Mouse (Mus musculus) E14TG2a.4 (cell line): Measurements from ENCODE around the gene Sstr2.

Experiments used
- H3K27me3 ChIP-seq: 2 replicates; pipeline ENCODE4 v1.6.1; 2014; ENCODE audit warnings: low read length, control low read depth; ENCODE audit not compliant: insufficient read depth
- H3K36me3 ChIP-seq: 2 replicates; pipeline ENCODE4 v1.6.1; 2014; ENCODE audit warnings: low read length, control low read depth; ENCODE audit not compliant: insufficient read depth
- H3K4me1 ChIP-seq: replicated peaks from 2 replicates; pipeline ENCODE4 v1.6.1; 2014; ENCODE audit warnings: low read depth, low read length, control low read depth
- H3K4me3 ChIP-seq: replicated peaks from 2 replicates; pipeline ENCODE4 v1.5.1; 2014; ENCODE audit warnings: mild to moderate bottlenecking, low read length
- H3K9me3 ChIP-seq: 2 replicates; pipeline ENCODE4 v1.6.1; 2014; ENCODE audit warnings: low read length, control low read depth
- CTCF ChIP-seq: conservative IDR thresholded peaks from 2 replicates; pipeline ENCODE4 v1.5.1; 2014; ENCODE audit warnings: low read length
- NANOG ChIP-seq: IDR thresholded peaks from 2 replicates; pipeline ENCODE4 v1.6.1; 2014; ENCODE audit warnings: borderline replicate concordance, low read length, mixed read lengths
- POU5F1 ChIP-seq: IDR thresholded peaks from 2 replicates; pipeline ENCODE4 v1.6.1; 2014; ENCODE audit warnings: low read length, borderline replicate concordance

The Sstr2 gene

GRCm38 (mm10) chr11:113630642-113631041, 11.5 kb downstream of the Sstr2 start:
- Histone ChIP-seq H3K9me3 (peaks cover 13% of the 10 kb centered on the region), H3K4me1 (peaks cover 10% of the 10 kb centered on the region; the same call in 1 of the 2 replicates), H3K4me3 (no peak overlapping the region), H3K36me3 (no peaks in the 10 kb centered on the region), H3K27me3 (no peaks in the 10 kb centered on the region)
- no peak for TF ChIP-seq POU5F1
- TF ChIP-seq CTCF = no peak
- TF ChIP-seq NANOG = no peak

DNA sequence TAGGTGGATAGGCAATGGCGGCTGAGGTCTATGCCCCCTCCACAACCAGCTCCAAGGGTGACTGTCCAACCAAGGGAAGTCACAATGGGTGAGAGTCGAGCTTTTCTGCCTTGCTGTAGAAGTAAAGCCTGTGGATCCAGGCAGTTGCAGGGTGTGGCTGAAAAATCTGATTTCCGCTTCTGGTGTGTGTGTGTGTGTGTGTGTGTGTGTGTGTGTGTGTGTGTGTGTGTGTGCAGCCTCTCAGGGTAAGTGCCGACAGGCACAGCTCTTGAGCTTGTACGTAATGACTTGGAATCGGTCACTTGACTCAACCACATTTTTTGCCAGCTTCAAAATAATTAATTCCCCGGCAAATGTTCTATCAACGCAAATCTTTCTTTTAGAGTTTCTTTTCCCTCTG, 12.2 kb downstream of the Sstr2 start:
- no peaks in the 10 kb centered on the region for H3K36me3 ChIP-seq
- H3K27me3 ChIP-seq = no peaks in the 10 kb centered on the region
- peaks cover 20% of the 10 kb centered on the region for H3K9me3 ChIP-seq
- peaks cover 10% of the 10 kb centered on the region; the same call in 1 of the 2 replicates for H3K4me1 ChIP-seq
- no peak for TF ChIP-seq NANOG
- no peak for TF ChIP-seq CTCF
- no peak for TF ChIP-seq POU5F1
- no peak overlapping the region for H3K4me3 ChIP-seq

DNA sequence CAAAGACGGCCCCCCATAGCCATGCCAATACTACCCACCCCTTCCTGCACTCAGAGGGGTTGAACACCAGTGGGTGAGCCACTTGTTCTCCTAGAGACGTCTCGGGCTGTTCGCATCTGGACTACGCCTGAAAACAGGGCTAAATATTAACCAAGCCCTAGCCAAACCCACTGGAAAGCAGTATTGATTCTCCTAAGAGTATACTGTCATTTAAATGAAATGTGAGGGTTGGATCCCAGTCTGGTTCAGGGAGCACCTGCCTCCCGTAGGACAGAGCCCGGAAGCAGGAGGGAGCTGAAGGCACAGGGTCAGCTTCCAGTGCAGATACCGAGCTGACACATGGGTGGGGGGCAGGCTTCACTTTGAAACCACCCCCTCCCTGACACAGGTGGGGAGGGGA, 12.7 kb downstream of the Sstr2 start:
- Histone ChIP-seq H3K4me3 (no peak overlapping the region), H3K27me3 (no peaks in the 10 kb centered on the region), H3K9me3 (peaks cover 25% of the 10 kb centered on the region), H3K36me3 (no peaks in the 10 kb centered on the region), H3K4me1 (peaks cover 10% of the 10 kb centered on the region; the same call in 1 of the 2 replicates)
- TF ChIP-seq NANOG (no peak), POU5F1 (no peak), CTCF (no peak)

DNA sequence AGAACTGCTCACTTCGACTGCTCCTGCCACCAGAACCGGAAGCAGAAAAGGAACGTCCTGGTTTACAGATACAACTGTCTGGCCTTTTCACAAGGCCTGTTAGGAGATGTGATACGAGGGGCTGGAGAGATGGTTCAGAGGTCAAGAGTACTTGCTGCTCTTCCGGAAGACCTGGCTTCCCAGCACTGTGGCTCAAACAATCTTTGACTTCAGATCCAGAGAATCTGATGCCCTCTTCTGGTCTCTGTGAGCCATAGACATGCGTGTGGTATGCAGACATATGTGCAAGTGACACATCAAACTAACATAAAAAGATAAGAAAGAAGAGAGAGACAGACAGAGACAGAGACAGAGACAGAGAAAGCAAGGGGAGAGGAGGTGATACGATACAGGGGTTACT, 13.2 kb downstream of the Sstr2 start:
- H3K9me3 ChIP-seq = peaks cover 30% of the 10 kb centered on the region
- no peaks in the 10 kb centered on the region for H3K36me3 ChIP-seq
- H3K4me3 ChIP-seq = no peak overlapping the region
- no peaks in the 10 kb centered on the region for H3K27me3 ChIP-seq
- peaks cover 10% of the 10 kb centered on the region; the same call in 1 of the 2 replicates for H3K4me1 ChIP-seq
- TF ChIP-seq NANOG (no peak), POU5F1 (no peak), CTCF (no peak)

DNA sequence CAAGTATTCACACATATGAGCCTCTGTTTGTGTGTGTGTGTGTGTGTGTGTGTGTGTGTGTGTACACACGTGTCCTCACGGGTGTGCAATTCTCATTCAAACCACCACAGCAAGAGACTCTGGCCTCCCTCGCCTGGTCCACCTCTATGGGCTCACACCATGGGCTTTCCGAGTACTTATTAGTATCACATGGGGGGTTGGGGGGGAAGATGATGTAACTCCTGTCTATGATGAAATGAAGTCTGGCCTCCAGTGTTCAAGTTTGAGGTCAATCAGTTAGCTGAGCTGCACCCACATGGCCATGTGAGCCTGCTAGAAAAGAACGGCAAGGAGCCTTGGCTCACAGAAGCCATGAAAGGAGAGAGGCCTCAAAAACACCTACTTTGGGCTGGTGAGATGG, 14.3 kb downstream of the Sstr2 start:
- peaks cover 41% of the 10 kb centered on the region for H3K9me3 ChIP-seq
- TF ChIP-seq CTCF = no peak
- no peak for TF ChIP-seq NANOG
- TF ChIP-seq POU5F1 = no peak
- no peaks in the 10 kb centered on the region for H3K36me3 ChIP-seq
- H3K4me1 ChIP-seq = peaks cover 10% of the 10 kb centered on the region; the same call in 1 of the 2 replicates
- H3K4me3 ChIP-seq = no peak overlapping the region
- no peaks in the 10 kb centered on the region for H3K27me3 ChIP-seq

DNA sequence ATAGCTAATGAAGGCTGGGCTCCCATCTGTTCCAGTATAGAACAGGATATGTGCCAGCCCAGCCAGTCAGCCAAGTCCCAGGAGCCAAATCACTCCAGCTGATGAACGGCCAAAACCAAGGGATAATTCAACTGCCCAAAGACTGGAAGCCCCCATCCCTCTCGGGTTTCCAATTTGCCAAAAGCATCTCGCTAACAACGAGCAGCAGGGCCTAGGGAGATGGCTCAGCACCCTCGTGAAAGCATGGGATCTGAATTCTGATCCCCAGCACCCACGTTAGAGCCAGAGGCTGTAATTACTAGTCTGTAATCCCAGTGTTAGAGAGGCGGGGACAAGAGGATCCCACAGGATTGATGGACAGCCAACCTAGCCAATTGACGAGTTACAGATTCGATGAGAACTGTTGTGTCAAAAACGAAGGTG, 15.6 kb downstream of the Sstr2 start:
- Histone ChIP-seq H3K4me3 (no peak overlapping the region), H3K4me1 (peaks cover 10% of the 10 kb centered on the region; the same call in 1 of the 2 replicates), H3K9me3 (peaks cover 54% of the 10 kb centered on the region), H3K27me3 (no peaks in the 10 kb centered on the region), H3K36me3 (no peaks in the 10 kb centered on the region)
- TF ChIP-seq POU5F1 = no peak
- TF ChIP-seq CTCF = no peak
- no peak for TF ChIP-seq NANOG

- Histone ChIP-seq H3K4me3 (no peak overlapping the region), H3K4me1 (no peaks in the 10 kb centered on the region), H3K9me3 (peaks cover 66% of the 10 kb centered on the region), H3K36me3 (no peaks in the 10 kb centered on the region), H3K27me3 (0 out of 2 replicates have a peak, but pooled peaks cover 3% of the 10 kb centered on the region)
- TF ChIP-seq CTCF = no peak
- TF ChIP-seq POU5F1 = no peak
- TF ChIP-seq NANOG = no peak
Measured at GRCm38 (mm10) chr11:113638680-113639079, 19.5 kb downstream of the Sstr2 start.

DNA sequence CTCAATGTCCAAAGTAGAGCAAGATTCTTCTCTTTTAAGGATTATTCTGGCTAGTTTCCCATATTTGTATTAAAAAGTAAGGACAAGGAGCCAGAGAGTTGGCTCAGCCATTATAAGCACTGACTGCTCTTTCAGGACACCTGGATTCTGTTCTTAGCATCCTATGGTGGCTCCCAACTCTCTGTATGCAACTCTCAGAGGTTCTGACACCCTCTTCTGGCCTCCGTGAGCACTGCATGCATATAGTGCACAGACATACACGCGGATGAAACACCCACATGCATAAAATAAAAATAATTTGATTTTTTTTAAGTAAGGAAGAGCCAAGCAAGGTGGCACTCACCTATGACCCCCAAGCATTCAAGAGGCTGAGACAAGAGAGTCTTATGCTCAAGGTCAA, 26.0 kb downstream of the Sstr2 start:
- Histone ChIP-seq H3K9me3 (peaks cover 8% of the 10 kb centered on the region; the same call in 1 of the 2 replicates), H3K4me3 (no peak overlapping the region), H3K4me1 (peaks cover 24% of the 10 kb centered on the region), H3K36me3 (no peaks in the 10 kb centered on the region), H3K27me3 (0 out of 2 replicates have a peak, but pooled peaks cover 3% of the 10 kb centered on the region)
- TF ChIP-seq POU5F1 (no peak), NANOG (no peak), CTCF (peak; percentile 36)

DNA sequence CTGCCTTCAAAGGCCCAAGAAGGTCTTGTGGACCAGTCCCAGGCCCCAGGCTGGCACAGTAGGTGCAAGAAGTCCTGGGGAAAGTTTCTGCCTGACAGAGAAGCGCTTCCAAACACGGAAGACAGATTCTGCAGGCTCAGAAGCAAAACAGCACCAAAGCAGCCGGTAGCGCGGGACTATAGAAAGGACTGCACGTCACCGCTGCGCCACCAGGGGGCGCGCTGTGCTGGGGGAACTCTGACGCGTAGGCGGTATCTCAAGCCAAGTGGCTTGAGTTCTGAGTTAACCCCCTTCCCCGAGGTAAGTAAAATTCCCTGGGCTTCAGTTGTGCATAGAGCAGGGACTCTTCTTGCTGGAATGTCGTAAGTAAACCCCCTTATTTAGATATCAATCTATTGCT, 29.0 kb downstream of the Sstr2 start:
- TF ChIP-seq POU5F1 (no peak), CTCF (peak; percentile 94)
- peaks cover 48% of the 10 kb centered on the region for H3K4me1 ChIP-seq
- H3K4me3 ChIP-seq = peak overlapping the region; percentile 96
- peaks cover 13% of the 10 kb centered on the region for H3K36me3 ChIP-seq
- H3K27me3 ChIP-seq = 0 out of 2 replicates have a peak, but pooled peaks cover 3% of the 10 kb centered on the region
- no peaks in the 10 kb centered on the region for H3K9me3 ChIP-seq
